Mouse (Mus musculus): ENCODE data around the gene Cgn.

DNA sequence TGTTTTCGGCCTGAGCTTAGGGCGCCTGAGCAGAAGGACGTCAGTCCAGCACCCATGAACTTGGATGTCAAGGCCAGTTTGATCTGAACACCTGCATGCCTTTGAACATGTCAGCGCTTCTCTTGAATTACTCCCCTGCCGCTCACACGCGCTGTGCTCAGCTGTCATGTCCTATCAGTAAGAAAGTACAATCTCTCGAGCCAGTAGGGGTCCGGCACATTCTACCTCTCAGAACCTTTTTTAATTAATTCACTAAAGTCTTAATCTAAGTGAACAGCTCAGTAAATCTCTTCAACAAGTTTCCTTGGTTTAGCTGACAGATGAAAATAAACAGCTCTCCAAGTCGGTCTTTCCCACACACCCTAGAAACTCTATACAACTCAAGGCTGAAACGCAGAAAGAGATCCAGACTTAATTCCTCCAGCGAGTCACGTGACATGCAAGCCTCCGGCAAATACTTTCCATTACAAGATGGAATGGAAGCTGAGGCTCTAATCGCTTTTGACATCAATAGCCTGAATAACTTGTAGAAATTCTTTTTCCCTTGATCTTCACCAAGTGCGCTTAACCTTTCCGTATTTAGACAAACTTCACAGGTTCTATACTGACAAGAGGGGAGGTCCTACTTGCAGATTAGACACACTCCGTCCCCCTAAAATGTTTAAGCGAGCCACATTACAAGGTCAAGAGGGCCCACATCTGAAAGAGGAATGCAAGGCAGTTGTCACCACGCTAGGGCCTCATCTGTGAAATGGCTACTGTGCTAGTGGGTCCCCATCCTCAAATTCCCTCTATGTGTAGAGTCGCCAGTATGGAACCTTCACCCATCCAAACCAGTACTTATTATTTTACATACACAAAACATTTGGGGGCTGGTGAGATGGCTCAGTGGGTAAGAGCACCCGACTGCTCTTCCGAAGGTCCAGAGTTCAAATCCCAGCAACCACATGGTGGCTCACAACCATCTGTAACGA is 33.4 kb upstream of the Cgn start:
- TF ChIP-seq POLR2A (IDR thresholded peaks at IDR 0.05; ENCODE audit: extremely low read depth, insufficient read depth, low read length), result no peak
- no peak for TF ChIP-seq CTCF (IDR thresholded peaks at IDR 0.05; ENCODE audit: extremely low read depth, insufficient read depth, low read length)

Measured in cortical plate, adult 2 months (tissue).